Mouse (Mus musculus) kidney, embryonic 16.5 days (tissue): ENCODE measurements around the gene Camk1g. TPM values are rescaled to one million over a fixed set of nuclear protein-coding genes. Genes with fewer than 3 reads are reported as not detected.

ENCODE experiments used
- ATAC-seq: fragments of 200-750 bp; cut with Nextera tagmentation; 2 replicates; pipeline ENCODE4 v1.8.0; 2017; ENCODE audit warnings: moderate TSS enrichment; ENCODE audit not compliant: low FRiP score, low TSS enrichment
- H3K27ac ChIP-seq: fragments of 300-500 bp; sonication (generic); 2 replicates; pipeline ENCODE4 v1.5.1; 2014; ENCODE audit warnings: low read length
- H3K27me3 ChIP-seq: fragments of 300-500 bp; sonication (generic); 2 replicates; pipeline ENCODE4 v1.6.1; 2014; ENCODE audit warnings: low read length, control low read depth, mixed read lengths; ENCODE audit not compliant: insufficient read depth
- H3K36me3 ChIP-seq: fragments of 300-500 bp; sonication (generic); 2 replicates; pipeline ENCODE4 v1.6.1; 2014; ENCODE audit warnings: low read length, control low read depth, mixed read lengths; ENCODE audit not compliant: insufficient read depth
- H3K4me1 ChIP-seq: fragments of 300-500 bp; sonication (generic); 2 replicates; pipeline ENCODE4 v1.6.1; 2014; ENCODE audit warnings: low read length, control low read depth, mixed read lengths; ENCODE audit not compliant: insufficient read depth
- H3K4me2 ChIP-seq: fragments of 300-500 bp; sonication (generic); replicated peaks from 2 replicates; pipeline ENCODE4 v1.6.1; 2014; ENCODE audit warnings: low read depth, low read length
- H3K4me3 ChIP-seq: fragments of 300-500 bp; sonication (generic); 2 replicates; pipeline ENCODE4 v1.5.1; 2014; ENCODE audit warnings: mild to moderate bottlenecking, low read length
- H3K9ac ChIP-seq: fragments of 300-500 bp; sonication (generic); replicated peaks from 2 replicates; pipeline ENCODE4 v1.6.1; 2014; ENCODE audit warnings: low read length
- H3K9me3 ChIP-seq: fragments of 300-500 bp; sonication (generic); 2 replicates; pipeline ENCODE4 v1.6.1; 2016; ENCODE audit warnings: low read length, control low read depth
- WGBS: fragments of 180-500 bp; shearing (Covaris S2); extraction: QIAGEN DNeasy Blood & Tissue Kit; methylation state at CpG from one replicate; pipeline ENCODE4 v1.1.7; 2014; 5-methylcytosine and 5-hydroxymethylcytosine counted together
- polyA plus RNA-seq: library from polyadenylated mRNA; unstranded; fragments of >200 nt; fragmentation: Nextera tagmentation; extraction: Ambion mirVana; gene quantifications from 2 replicates; pipeline ENCODE4 v1.2.1, GENCODE M21; 2015

Camk1g gene
- polyA plus RNA-seq, 1 experiment from 2014 or later = 16.2 TPM

DNA sequence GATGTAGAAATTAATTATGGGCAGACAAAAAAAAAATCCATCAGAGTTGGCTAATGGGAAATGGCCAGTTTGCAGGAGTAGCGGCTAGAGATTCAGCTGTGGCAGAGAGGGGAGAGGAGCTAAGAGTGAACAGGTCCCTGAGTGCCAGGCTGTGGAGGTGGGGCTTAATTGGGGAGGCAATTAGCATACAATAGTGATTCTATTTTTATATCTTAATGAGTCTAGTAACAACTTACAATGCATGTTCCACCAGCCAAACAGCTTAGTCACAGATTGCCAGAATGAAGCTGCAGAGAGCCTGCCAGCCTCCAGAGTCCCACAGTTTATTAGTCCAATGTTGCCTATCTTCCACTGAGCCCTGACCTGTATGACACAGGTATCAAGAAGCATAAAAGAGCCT, 42.9 kb downstream of the Camk1g start:
- Histone ChIP-seq H3K36me3 (no peaks in the 10 kb centered on the region), H3K4me3 (no peak overlapping the region), H3K9ac (no peak overlapping the region), H3K9me3 (no peaks in the 10 kb centered on the region), H3K27ac (no peak overlapping the region), H3K4me1 (peaks cover 10% of the 10 kb centered on the region; the same call in 1 of the 2 replicates), H3K4me2 (no peak overlapping the region), H3K27me3 (no peaks in the 10 kb centered on the region)
- no peak for ATAC-seq
- 60% methylated on average over 1 of the region's 1 CpGs for WGBS

DNA sequence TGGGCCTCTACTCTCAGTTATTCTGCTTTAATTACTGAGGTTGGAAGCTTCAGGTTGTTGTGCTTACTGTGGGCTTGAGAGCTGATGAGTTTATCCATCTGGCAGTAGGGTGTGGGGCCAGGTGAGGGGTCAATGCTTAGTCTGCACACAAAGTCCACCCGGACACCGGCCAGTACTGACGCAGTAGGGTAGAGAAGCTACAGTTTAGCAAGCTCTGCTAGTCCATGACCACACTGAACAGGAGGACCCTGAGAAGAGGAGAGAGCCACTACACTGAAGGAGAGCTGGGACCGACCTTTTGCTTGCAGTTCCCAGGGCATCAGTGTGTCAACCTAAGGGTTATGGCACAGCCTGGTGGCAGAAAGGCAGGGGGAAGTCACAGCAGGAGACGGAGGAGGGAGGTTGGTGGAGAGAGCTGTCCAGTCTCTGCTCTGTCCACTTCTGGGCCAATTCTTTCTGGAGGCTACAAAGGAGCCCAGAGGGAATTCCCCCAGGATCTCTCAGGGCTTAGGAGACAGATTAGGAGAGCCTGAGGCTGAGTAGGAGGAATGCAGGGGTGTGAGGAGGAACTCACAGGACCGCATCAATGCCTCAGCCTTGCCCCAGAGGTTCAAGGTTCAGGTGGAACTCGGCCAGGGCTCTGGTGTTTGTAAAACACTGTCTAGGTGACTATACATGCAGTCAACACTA, 43.5 kb downstream of the Camk1g start:
- Histone ChIP-seq H3K27ac (peak overlapping the region; percentile 65; the same call in 1 of the 2 replicates), H3K4me2 (no peak overlapping the region), H3K27me3 (no peaks in the 10 kb centered on the region), H3K4me3 (no peak overlapping the region), H3K36me3 (no peaks in the 10 kb centered on the region), H3K4me1 (peaks cover 10% of the 10 kb centered on the region; the same call in 1 of the 2 replicates), H3K9me3 (no peaks in the 10 kb centered on the region), H3K9ac (no peak overlapping the region)
- WGBS = 41% methylated on average over 7 of the region's 7 CpGs
- ATAC-seq = peak; percentile 67

GRCm38 (mm10) chr1:193325891-193326290, 44.2 kb downstream of the Camk1g start:
- Histone ChIP-seq H3K9me3 (no peaks in the 10 kb centered on the region), H3K9ac (no peak overlapping the region), H3K27ac (no peak overlapping the region), H3K36me3 (no peaks in the 10 kb centered on the region), H3K4me1 (peaks cover 10% of the 10 kb centered on the region; the same call in 1 of the 2 replicates), H3K4me2 (no peak overlapping the region), H3K4me3 (no peak overlapping the region), H3K27me3 (no peaks in the 10 kb centered on the region)
- ATAC-seq = no peak
- WGBS = 88% methylated on average over 6 of the region's 6 CpGs

GRCm38 (mm10) chr1:193324224-193324623, 45.9 kb downstream of the Camk1g start:
- 0 out of 2 replicates have a peak, but pooled peaks cover 4% of the 10 kb centered on the region for H3K4me1 ChIP-seq
- no peak overlapping the region for H3K4me3 ChIP-seq
- no peak overlapping the region for H3K27ac ChIP-seq
- WGBS = 41% methylated on average over 2 of the region's 2 CpGs
- no peaks in the 10 kb centered on the region for H3K36me3 ChIP-seq
- H3K9ac ChIP-seq = no peak overlapping the region
- H3K27me3 ChIP-seq = no peaks in the 10 kb centered on the region
- ATAC-seq = no peak
- H3K9me3 ChIP-seq = no peaks in the 10 kb centered on the region
- H3K4me2 ChIP-seq = no peak overlapping the region

DNA sequence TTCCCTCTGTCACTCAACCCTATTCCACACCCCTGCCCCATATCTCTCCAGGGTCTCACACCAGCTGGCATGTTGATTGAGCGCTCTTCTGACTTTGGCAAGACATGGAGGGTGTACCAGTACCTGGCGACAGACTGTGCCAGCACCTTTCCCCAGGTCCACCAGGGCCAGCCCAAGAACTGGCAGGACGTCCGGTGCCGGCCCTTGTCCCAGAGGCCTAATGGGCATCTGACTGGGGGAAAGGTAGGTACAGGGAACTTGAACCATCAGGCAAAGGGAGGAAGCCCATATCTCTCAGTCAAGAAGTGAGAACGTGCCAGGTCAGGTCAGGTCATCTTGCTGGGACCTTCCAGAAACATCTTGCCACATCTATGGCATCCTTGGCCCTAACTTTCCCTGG, 46.4 kb downstream of the Camk1g start:
- Histone ChIP-seq H3K4me1 (0 out of 2 replicates have a peak, but pooled peaks cover 4% of the 10 kb centered on the region), H3K27ac (no peak overlapping the region), H3K9me3 (no peaks in the 10 kb centered on the region), H3K27me3 (no peaks in the 10 kb centered on the region), H3K4me3 (no peak overlapping the region), H3K36me3 (no peaks in the 10 kb centered on the region), H3K4me2 (no peak overlapping the region), H3K9ac (no peak overlapping the region)
- no peak for ATAC-seq
- 94% methylated on average over 6 of the region's 6 CpGs for WGBS

GRCm38 (mm10) chr1:193320398-193320797, 49.7 kb downstream of the Camk1g start:
- H3K4me3 ChIP-seq = no peak overlapping the region
- 88% methylated on average over 8 of the region's 8 CpGs for WGBS

DNA sequence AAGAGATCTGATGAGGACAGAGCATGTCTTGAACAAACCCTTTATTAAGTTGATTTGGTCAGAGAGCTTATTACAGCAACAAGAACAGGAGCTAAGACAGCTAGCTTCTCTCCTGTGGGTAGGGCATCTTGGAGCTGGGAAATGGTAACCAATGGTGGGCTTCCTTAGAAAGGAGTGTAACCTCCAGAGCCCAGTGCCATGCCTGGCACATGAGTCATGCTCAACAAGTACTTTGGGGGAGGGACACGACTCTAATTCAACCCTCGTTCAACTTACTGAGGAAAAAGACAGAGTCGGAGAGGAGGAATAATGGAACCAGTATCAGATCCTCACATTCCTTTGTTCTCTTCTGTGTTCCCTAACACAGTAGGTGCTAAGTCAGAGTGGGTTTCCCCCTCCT, 50.4 kb downstream of the Camk1g start:
- no peaks in the 10 kb centered on the region for H3K27me3 ChIP-seq
- no peaks in the 10 kb centered on the region for H3K36me3 ChIP-seq
- no peak overlapping the region for H3K4me2 ChIP-seq
- 0 out of 2 replicates have a peak, but pooled peaks cover 10% of the 10 kb centered on the region for H3K4me1 ChIP-seq
- no peak overlapping the region for H3K4me3 ChIP-seq
- no peaks in the 10 kb centered on the region for H3K9me3 ChIP-seq
- 70% methylated on average over 3 of the region's 3 CpGs for WGBS
- H3K9ac ChIP-seq = no peak overlapping the region
- no peak for ATAC-seq
- H3K27ac ChIP-seq = no peak overlapping the region

More at GRCm38 (mm10) chr1:193320398-193320797, 49.7 kb downstream of the Camk1g start:
- no peak for ATAC-seq
- Histone ChIP-seq H3K27ac (no peak overlapping the region), H3K4me2 (no peak overlapping the region), H3K9ac (no peak overlapping the region), H3K9me3 (no peaks in the 10 kb centered on the region), H3K36me3 (no peaks in the 10 kb centered on the region), H3K27me3 (no peaks in the 10 kb centered on the region), H3K4me1 (0 out of 2 replicates have a peak, but pooled peaks cover 7% of the 10 kb centered on the region)

DNA sequence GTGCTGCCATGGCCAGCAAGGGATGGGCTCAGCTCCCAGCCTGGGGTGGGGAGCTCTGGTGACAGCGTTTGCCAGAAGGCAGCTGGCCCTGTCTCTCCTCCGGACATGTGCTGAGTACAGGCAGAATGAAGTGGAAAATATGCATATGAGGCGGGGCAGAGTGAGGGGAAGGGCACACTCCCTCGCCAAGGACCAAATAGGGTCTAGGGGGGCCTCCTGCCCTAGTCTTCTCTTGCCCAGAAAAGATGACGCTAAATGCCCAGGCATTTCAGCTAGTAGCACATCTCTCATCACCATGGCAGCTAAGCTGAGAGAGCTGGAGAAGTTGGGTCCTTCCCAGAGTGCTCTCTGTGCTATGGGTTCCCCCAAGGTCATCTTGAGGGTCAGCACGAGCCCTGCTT, 52.9 kb downstream of the Camk1g start:
- H3K27me3 ChIP-seq = no peaks in the 10 kb centered on the region
- no peak overlapping the region for H3K4me2 ChIP-seq
- H3K4me1 ChIP-seq = peaks cover 19% of the 10 kb centered on the region
- H3K27ac ChIP-seq = peak overlapping the region; percentile 47; the same call in 1 of the 2 replicates
- H3K9me3 ChIP-seq = no peaks in the 10 kb centered on the region
- H3K4me3 ChIP-seq = no peak overlapping the region
- H3K9ac ChIP-seq = no peak overlapping the region
- ATAC-seq = peak; percentile 39; the same call in 1 of the 2 replicates
- H3K36me3 ChIP-seq = no peaks in the 10 kb centered on the region
- WGBS = 41% methylated on average over 6 of the region's 6 CpGs

- H3K27me3 ChIP-seq = no peaks in the 10 kb centered on the region
- H3K9me3 ChIP-seq = no peaks in the 10 kb centered on the region
- H3K4me1 ChIP-seq = peaks cover 19% of the 10 kb centered on the region
- H3K36me3 ChIP-seq = no peaks in the 10 kb centered on the region
- no peak overlapping the region for H3K9ac ChIP-seq
- no peak overlapping the region for H3K4me2 ChIP-seq
- WGBS = 65% methylated on average over 9 of the region's 9 CpGs
- no peak overlapping the region for H3K4me3 ChIP-seq
- H3K27ac ChIP-seq = peak overlapping the region; percentile 85
- no peak for ATAC-seq
Observed at GRCm38 (mm10) chr1:193316358-193316750, 53.7 kb downstream of the Camk1g start.

GRCm38 (mm10) chr1:193315705-193316357, 54.3 kb downstream of the Camk1g start:
- no peaks in the 10 kb centered on the region for H3K36me3 ChIP-seq
- H3K4me2 ChIP-seq = no peak overlapping the region
- peak; percentile 64 for ATAC-seq
- no peak overlapping the region for H3K9ac ChIP-seq
- peak overlapping the region; percentile 85 for H3K27ac ChIP-seq
- 55% methylated on average over 5 of the region's 5 CpGs for WGBS
- no peaks in the 10 kb centered on the region for H3K9me3 ChIP-seq
- H3K27me3 ChIP-seq = no peaks in the 10 kb centered on the region
- peaks cover 19% of the 10 kb centered on the region for H3K4me1 ChIP-seq
- no peak overlapping the region for H3K4me3 ChIP-seq
